In genomic region chr7:89483769-89484568, GRCm38 (mm10) we compare ENCODE assay signal across 22 mouse cellular contexts. TPM values are rescaled to one million over a fixed set of nuclear protein-coding genes. Genes with fewer than 3 reads are reported as not detected.
A peak's percentile ranks its signal among the peaks of the same experiment; 100 is the strongest.
DNase-seq lines count a peak whose midpoint lies in the region; ATAC-seq lines count a peak whose summit lies in the region.
"Had no signal": no experiment of that assay in that cellular context is flagged by ENCODE, and none has a peak within 500 bp of the region (broad histone marks: within the 10 kb centered on the region; RNA-seq: fewer than 3 reads in every experiment).

No protein-coding gene starts in this region.

- H3K27me3 ChIP-seq in kidney, embryonic 14.5 days (ENCODE audit: control insufficient read depth, insufficient read depth, low read length) = no peaks in the 10 kb centered on the region
- no peaks in the 10 kb centered on the region for H3K27me3 ChIP-seq in intestine, embryonic 16.5 days (replicated peaks; ENCODE audit: control insufficient read depth, insufficient read depth, low read length)
- H3K27me3 ChIP-seq in stomach, embryonic 14.5 days (ENCODE audit: control insufficient read depth, insufficient read depth, low read length) = no peaks in the 10 kb centered on the region
- H3K27me3 ChIP-seq: neural tube, embryonic 15.5 days had no signal

- 0 out of 2 replicates have a peak, but pooled peaks cover 5% of the 10 kb centered on the region for H3K4me1 ChIP-seq in kidney, embryonic 14.5 days (ENCODE audit: control insufficient read depth, insufficient read depth, low read length)
- H3K4me1 ChIP-seq in intestine, embryonic 16.5 days (ENCODE audit: control insufficient read depth, insufficient read depth, low read length) = peaks cover 7% of the 10 kb centered on the region
- H3K4me1 ChIP-seq in stomach, embryonic 14.5 days (ENCODE audit: control insufficient read depth, insufficient read depth, low read length) = 0 out of 2 replicates have a peak, but pooled peaks cover 4% of the 10 kb centered on the region
- H3K4me1 ChIP-seq: neural tube, embryonic 15.5 days had no signal

- no peak overlapping the region for H3K9ac ChIP-seq in kidney, embryonic 14.5 days (ENCODE audit: low read depth, low read length)
- no peak overlapping the region for H3K9ac ChIP-seq in intestine, embryonic 16.5 days (ENCODE audit: low read depth, low read length)
- no peak overlapping the region for H3K9ac ChIP-seq in stomach, embryonic 14.5 days (replicated peaks; ENCODE audit: low read depth, low read length)
- H3K9ac ChIP-seq: liver, postnatal 0 days; neural tube, embryonic 15.5 days had no signal

- no peak for DNase-seq in kidney, adult 18-20 months
- peak; percentile 17 for DNase-seq in ZHBTc4 (ENCODE audit: low read depth, low spot score)
- DNase-seq in spleen, postnatal 36 days (ENCODE audit: low spot score in 2 of 2) = no peak
- DNase-seq in layer of hippocampus, postnatal 10 days (ENCODE audit: low spot score in 2 of 2) = no peak
- DNase-seq: adrenal gland, postnatal 25 days; cerebellum, adult 11 months; cerebellum, postnatal 14 days; kidney, postnatal 25 days; left cerebral cortex, postnatal 4 days; liver, postnatal 0 days; right cerebral cortex, postnatal 14 days; thymus, postnatal 25 days had no signal

- ATAC-seq in kidney, embryonic 14.5 days (ENCODE audit: low FRiP score, low TSS enrichment) = no peak
- peak; percentile 62; the same call in 1 of the 2 replicates for ATAC-seq in intestine, embryonic 16.5 days
- 0 out of 2 replicates have a peak, but pooled peaks have one; percentile 53 for ATAC-seq in stomach, embryonic 14.5 days (ENCODE audit: insufficient number of reproducible peaks, insufficient read depth, low FRiP score, low read depth)
- ATAC-seq: CD4-positive, CD25-positive, alpha-beta regulatory T cell, adult 4 months; forebrain, embryonic 16.5 days; hindbrain, postnatal 0 days; liver, postnatal 0 days; midbrain, embryonic 16.5 days had no signal

- no peaks in the 10 kb centered on the region for H3K9me3 ChIP-seq in kidney, embryonic 14.5 days (ENCODE audit: control insufficient read depth, low read length)
- H3K9me3 ChIP-seq in intestine, embryonic 16.5 days (ENCODE audit: control insufficient read depth, low read length) = no peaks in the 10 kb centered on the region
- H3K9me3 ChIP-seq in stomach, embryonic 14.5 days (ENCODE audit: control insufficient read depth, low read depth, low read length) = no peaks in the 10 kb centered on the region

- 63% methylated on average over 7 of the region's 7 CpGs for WGBS in kidney, embryonic 14.5 days
- 42% methylated on average over 7 of the region's 7 CpGs for WGBS in intestine, embryonic 16.5 days
- 46% methylated on average over 7 of the region's 7 CpGs for WGBS in stomach, embryonic 14.5 days

- H3K36me3 ChIP-seq in kidney, embryonic 14.5 days (ENCODE audit: control insufficient read depth, insufficient read depth, low read length) = no peaks in the 10 kb centered on the region
- H3K36me3 ChIP-seq in intestine, embryonic 16.5 days (ENCODE audit: control insufficient read depth, insufficient read depth, low read length) = no peaks in the 10 kb centered on the region
- no peaks in the 10 kb centered on the region for H3K36me3 ChIP-seq in stomach, embryonic 14.5 days (ENCODE audit: control insufficient read depth, insufficient read depth, low read length)
- H3K36me3 ChIP-seq: neural tube, embryonic 15.5 days had no signal

- no peak overlapping the region for H3K4me3 ChIP-seq in kidney, embryonic 14.5 days (ENCODE audit: low read length)
- no peak overlapping the region for H3K4me3 ChIP-seq in intestine, embryonic 16.5 days (ENCODE audit: low read length)
- H3K4me3 ChIP-seq in stomach, embryonic 14.5 days (ENCODE audit: low read depth, low read length) = no peak overlapping the region
- H3K4me3 ChIP-seq: neural tube, embryonic 15.5 days had no signal

- peak overlapping the region; percentile 15; the same call in 1 of the 2 replicates for H3K27ac ChIP-seq in kidney, embryonic 14.5 days (ENCODE audit: low read depth, low read length)
- no peak overlapping the region for H3K27ac ChIP-seq in intestine, embryonic 16.5 days (ENCODE audit: low read length)
- no peak overlapping the region for H3K27ac ChIP-seq in stomach, embryonic 14.5 days (ENCODE audit: low read length)
- H3K27ac ChIP-seq: hindbrain, postnatal 0 days; neural tube, embryonic 15.5 days had no signal

- no peak overlapping the region for H3K4me2 ChIP-seq in kidney, embryonic 14.5 days (replicated peaks; ENCODE audit: low read depth, low read length)
- no peak overlapping the region for H3K4me2 ChIP-seq in intestine, embryonic 16.5 days (ENCODE audit: low read depth, low read length)
- H3K4me2 ChIP-seq in stomach, embryonic 14.5 days (replicated peaks; ENCODE audit: low read depth, low read length) = no peak overlapping the region
- H3K4me2 ChIP-seq: neural tube, embryonic 15.5 days had no signal

RNA-seq across cellular contexts. Expression of gene Prss23, which starts 43.0 kb away (rescaled TPM):
- 70.6 and 80.0 TPM in 2 replicates for polyA plus RNA-seq in kidney, embryonic 14.5 days (2014; fragmentation: Nextera tagmentation; extraction: Ambion mirVana)
- 84.9 and 86.9 TPM in 2 replicates for polyA plus RNA-seq in intestine, embryonic 16.5 days (2015; fragmentation: Nextera tagmentation; extraction: Ambion mirVana)
- 75.5 and 75.7 TPM in 2 replicates for polyA plus RNA-seq in stomach, embryonic 14.5 days (2014; fragmentation: Nextera tagmentation; extraction: Ambion mirVana)
- 10 to 100 TPM in 1 of 2 experiments, 1 to 10 TPM in 1; 7.8 to 10.5 TPM for total RNA-seq in layer of hippocampus, postnatal 10 days (2021)
- total RNA-seq: hematopoietic stem cell, adult 5-6 weeks; megakaryocyte-erythroid progenitor cell, adult 5-6 weeks had no signal
- polyA plus RNA-seq: CD4-positive, CD25-positive, alpha-beta regulatory T cell, adult 4 months had no signal
